ENCODE assay signal across 10 mouse cellular contexts in genomic region chr4:137470701-137471317, GRCm38 (mm10). TPM values are rescaled to one million over a fixed set of nuclear protein-coding genes. Genes with fewer than 3 reads are reported as not detected.
DNase-seq lines count a peak whose midpoint lies in the region; ATAC-seq and TF ChIP-seq lines count a peak whose summit lies in the region.
"Had no signal": no experiment of that assay in that cellular context is flagged by ENCODE, and none has a peak within 500 bp of the region (broad histone marks: within the 10 kb centered on the region; RNA-seq: fewer than 3 reads in every experiment).

No protein-coding gene starts in this region.

- no peak for ATAC-seq in lung, embryonic 14.5 days (ENCODE audit: insufficient read depth)
- ATAC-seq in heart, embryonic 12.5 days (ENCODE audit: insufficient number of reproducible peaks, low FRiP score), result no peak
- ATAC-seq in intestine, embryonic 15.5 days, result no peak
- no peak for ATAC-seq in neural tube, embryonic 15.5 days (ENCODE audit: low FRiP score)
- no peak for ATAC-seq in erythroid progenitor cell, adult 5-6 weeks (replicated peaks; ENCODE audit: low FRiP score, poor library complexity, severe bottlenecking)

- 0 out of 2 replicates have a peak, but pooled peaks cover 4% of the 10 kb centered on the region for H3K36me3 ChIP-seq in lung, embryonic 14.5 days (ENCODE audit: insufficient read depth)
- H3K36me3 ChIP-seq in heart, embryonic 12.5 days, result peaks cover 10% of the 10 kb centered on the region
- no peaks in the 10 kb centered on the region for H3K36me3 ChIP-seq in intestine, embryonic 15.5 days
- H3K36me3 ChIP-seq in neural tube, embryonic 15.5 days, result no peaks in the 10 kb centered on the region

- WGBS in lung, embryonic 14.5 days, result 43% methylated on average over 9 of the region's 9 CpGs
- WGBS in heart, embryonic 12.5 days, result 24% methylated on average over 9 of the region's 9 CpGs
- 51% methylated on average over 9 of the region's 9 CpGs for WGBS in intestine, embryonic 15.5 days
- 75% methylated on average over 9 of the region's 9 CpGs for WGBS in neural tube, embryonic 15.5 days

- H3K4me1 ChIP-seq in lung, embryonic 14.5 days (ENCODE audit: insufficient read depth), result peaks cover 55% of the 10 kb centered on the region
- H3K4me1 ChIP-seq in heart, embryonic 12.5 days (replicated peaks), result peaks cover 79% of the 10 kb centered on the region
- H3K4me1 ChIP-seq in intestine, embryonic 15.5 days (replicated peaks), result peaks cover 70% of the 10 kb centered on the region
- H3K4me1 ChIP-seq in neural tube, embryonic 15.5 days, result peaks cover 29% of the 10 kb centered on the region

- no peaks in the 10 kb centered on the region for H3K9me3 ChIP-seq in lung, embryonic 14.5 days (ENCODE audit: low read depth, low read length)
- H3K9me3 ChIP-seq in heart, embryonic 12.5 days (replicated peaks), result no peaks in the 10 kb centered on the region
- no peaks in the 10 kb centered on the region for H3K9me3 ChIP-seq in intestine, embryonic 15.5 days
- H3K9me3 ChIP-seq in neural tube, embryonic 15.5 days (replicated peaks), result no peaks in the 10 kb centered on the region

- peak; percentile 46 for DNase-seq in lung, embryonic 14.5 days
- DNase-seq in lung, postnatal 14 days, result no peak
- no peak for DNase-seq in right cerebral cortex, postnatal 36 days (ENCODE audit: low spot score in 2 of 2)

- H3K4me3 ChIP-seq in lung, embryonic 14.5 days (ENCODE audit: low read depth, low read length), result peak overlapping the region; percentile 92
- H3K4me3 ChIP-seq in heart, embryonic 12.5 days, result peak overlapping the region; percentile 88
- peak overlapping the region; percentile 73 for H3K4me3 ChIP-seq in intestine, embryonic 15.5 days (replicated peaks)
- no peak overlapping the region for H3K4me3 ChIP-seq in neural tube, embryonic 15.5 days (replicated peaks)

- peak overlapping the region; percentile 83 for H3K27ac ChIP-seq in lung, embryonic 14.5 days (ENCODE audit: low read depth)
- peak overlapping the region; percentile 93 for H3K27ac ChIP-seq in heart, embryonic 12.5 days (ENCODE audit: poor library complexity, severe bottlenecking)
- 0 out of 2 replicates have a peak overlapping the region, but pooled peaks have one; percentile 25 for H3K27ac ChIP-seq in intestine, embryonic 15.5 days
- H3K27ac ChIP-seq in neural tube, embryonic 15.5 days (replicated peaks), result no peak overlapping the region

- no peak for TF ChIP-seq CTCF in lung, embryonic 14.5 days (IDR thresholded peaks at IDR 0.05; ENCODE audit: low read depth)

- H3K4me2 ChIP-seq in lung, embryonic 14.5 days, result peak overlapping the region; percentile 74
- H3K4me2 ChIP-seq in heart, embryonic 12.5 days, result peak overlapping the region; percentile 95
- H3K4me2 ChIP-seq in intestine, embryonic 15.5 days (replicated peaks), result peak overlapping the region; percentile 78
- peak overlapping the region; percentile 99 for H3K4me2 ChIP-seq in neural tube, embryonic 15.5 days

- peak overlapping the region; percentile 81 for H3K9ac ChIP-seq in lung, embryonic 14.5 days
- H3K9ac ChIP-seq in heart, embryonic 12.5 days, result peak overlapping the region; percentile 99
- H3K9ac ChIP-seq in intestine, embryonic 15.5 days, result peak overlapping the region; percentile 17; the same call in 1 of the 2 replicates
- H3K9ac ChIP-seq in neural tube, embryonic 15.5 days (replicated peaks), result no peak overlapping the region

- no peaks in the 10 kb centered on the region for H3K27me3 ChIP-seq in lung, embryonic 14.5 days (ENCODE audit: insufficient read depth, low read length)
- H3K27me3 ChIP-seq in heart, embryonic 12.5 days (replicated peaks), result no peaks in the 10 kb centered on the region
- H3K27me3 ChIP-seq in intestine, embryonic 15.5 days (replicated peaks), result no peaks in the 10 kb centered on the region
- H3K27me3 ChIP-seq in neural tube, embryonic 15.5 days (replicated peaks), result peaks cover 5% of the 10 kb centered on the region; the same call in 1 of the 2 replicates

RNA-seq across cellular contexts. Expression of gene Hspg2, which starts 2.2 kb away (rescaled TPM):
- polyA plus RNA-seq in lung, embryonic 14.5 days (2014; fragmentation: Nextera tagmentation; extraction: Ambion mirVana), result 51.2 and 58.1 TPM in 2 replicates
- 51.8 and 61.5 TPM in 2 replicates for polyA plus RNA-seq in heart, embryonic 12.5 days (2016; fragmentation: Nextera tagmentation; extraction: Ambion mirVana)
- polyA plus RNA-seq in intestine, embryonic 15.5 days (2015; fragmentation: Nextera tagmentation; extraction: Ambion mirVana), result 20.9 and 23.0 TPM in 2 replicates
- 7.5 and 9.8 TPM in 2 replicates for polyA plus RNA-seq in neural tube, embryonic 15.5 days (2015; fragmentation: Nextera tagmentation; extraction: Ambion mirVana)
- not detected in 2 replicates for total RNA-seq in erythroid progenitor cell, adult 5-6 weeks (2015; ENCODE audit: low replicate concordance)
- 0.13 TPM in 1 of 2 replicates, not detected in the other for total RNA-seq in erythroid progenitor cell, adult 5-6 weeks (2017; ENCODE audit: low replicate concordance)
- total RNA-seq: hematopoietic stem cell, adult 5-6 weeks had no signal

RNA-seq across cellular contexts. Expression of gene 1700013G24Rik, which starts 17.7 kb away (rescaled TPM):
- polyA plus RNA-seq in lung, embryonic 14.5 days (2014; fragmentation: Nextera tagmentation; extraction: Ambion mirVana), result not detected in 2 replicates
- not detected in 2 replicates for polyA plus RNA-seq in heart, embryonic 12.5 days (2016; fragmentation: Nextera tagmentation; extraction: Ambion mirVana)
- not detected in 2 replicates for polyA plus RNA-seq in intestine, embryonic 15.5 days (2015; fragmentation: Nextera tagmentation; extraction: Ambion mirVana)
- not detected in 2 replicates for polyA plus RNA-seq in neural tube, embryonic 15.5 days (2015; fragmentation: Nextera tagmentation; extraction: Ambion mirVana)
- total RNA-seq in erythroid progenitor cell, adult 5-6 weeks (2015; ENCODE audit: low replicate concordance), result not detected in 2 replicates
- total RNA-seq in erythroid progenitor cell, adult 5-6 weeks (2017; ENCODE audit: low replicate concordance), result not detected in 2 replicates
- total RNA-seq: common myeloid progenitor, adult 5-6 weeks; hematopoietic stem cell, adult 5-6 weeks had no signal
- polyA plus RNA-seq: spleen, adult 2 months had no signal

RNA-seq across cellular contexts. Expression of gene Cela3b, which starts 40.5 kb away (rescaled TPM):
- polyA plus RNA-seq in lung, embryonic 14.5 days (2014; fragmentation: Nextera tagmentation; extraction: Ambion mirVana), result not detected in 2 replicates
- polyA plus RNA-seq in heart, embryonic 12.5 days (2016; fragmentation: Nextera tagmentation; extraction: Ambion mirVana), result not detected in 2 replicates
- polyA plus RNA-seq in intestine, embryonic 15.5 days (2015; fragmentation: Nextera tagmentation; extraction: Ambion mirVana), result 74.8 and 281 TPM in 2 replicates
- polyA plus RNA-seq in neural tube, embryonic 15.5 days (2015; fragmentation: Nextera tagmentation; extraction: Ambion mirVana), result 0.86 TPM in 1 of 2 replicates, not detected in the other
- not detected in 2 replicates for total RNA-seq in erythroid progenitor cell, adult 5-6 weeks (2015; ENCODE audit: low replicate concordance)
- total RNA-seq in erythroid progenitor cell, adult 5-6 weeks (2017; ENCODE audit: low replicate concordance), result not detected in 2 replicates
- total RNA-seq: common myeloid progenitor, adult 5-6 weeks; hematopoietic stem cell, adult 5-6 weeks had no signal

Comparison
In these comparisons a context has a peak if more than half of its experiments do, and no peak if none do; other contexts are left out.
1. RNA of gene Cela3b, which starts 40.5 kb away (polyA plus RNA-seq): 74.8 to 281 TPM in intestine, embryonic 15.5 days; not detected in lung, embryonic 14.5 days, not detected in heart, embryonic 12.5 days and 0.86 TPM in neural tube, embryonic 15.5 days; every median in the first group is over 10 times any median in the second.
2. Peak in every context shown above with its lines, with median percentiles within 50 percentile points of each other: H3K4me2 ChIP-seq.